Mouse (Mus musculus) G1E (cell line): ENCODE results near the gene B230217C12Rik. TPM values are rescaled to one million over a fixed set of nuclear protein-coding genes. Genes with fewer than 3 reads are reported as not detected.

Source experiments
- ATAC-seq: 2 replicates; pipeline ENCODE4 v1.8.0; 2016; ENCODE audit warnings: mild to moderate bottlenecking; ENCODE audit not compliant: insufficient number of reproducible peaks, poor library complexity, low FRiP score, severe bottlenecking; ENCODE audit errors: extremely low read depth
- DNase-seq: peaks from one replicate; pipeline ENCODE4 v3.0.0; 2012; ENCODE audit warnings: low spot score
- H3K27me3 ChIP-seq: 2 replicates; pipeline ENCODE4 v1.6.1; 2012; ENCODE audit warnings: mild to moderate bottlenecking, low read length, inconsistent platforms; ENCODE audit not compliant: insufficient read depth
- H3K36me3 ChIP-seq: replicated peaks from 2 replicates; pipeline ENCODE3; 2012; ENCODE audit warnings: mild to moderate bottlenecking, inconsistent platforms
- H3K4me1 ChIP-seq: 2 replicates; pipeline ENCODE4 v1.6.1; 2012; ENCODE audit warnings: low read depth, low read length, inconsistent platforms, mixed read lengths; ENCODE audit not compliant: insufficient read depth
- H3K4me3 ChIP-seq: 2 replicates; pipeline ENCODE4 v1.5.1; 2012; ENCODE audit warnings: low read depth, mild to moderate bottlenecking, inconsistent platforms, low read length, moderate library complexity, mixed read lengths
- H3K9me3 ChIP-seq: replicated peaks from 2 replicates; pipeline ENCODE4 v1.6.1; 2012; ENCODE audit warnings: inconsistent platforms
- CTCF ChIP-seq: IDR thresholded peaks from 2 replicates; pipeline ENCODE4 v1.5.1; 2012; ENCODE audit warnings: low read depth, low read length, inconsistent platforms, mixed read lengths
- GATA1 ChIP-seq: IDR thresholded peaks from 2 replicates; pipeline ENCODE4 v1.6.1; 2012; ENCODE audit warnings: borderline replicate concordance, low read length, inconsistent platforms, mixed read lengths
- GATA2 ChIP-seq: IDR thresholded peaks from 2 replicates; pipeline ENCODE4 v1.6.1; 2012; ENCODE audit warnings: low read depth, low read length, inconsistent platforms, borderline replicate concordance
- POLR2AphosphoS5 ChIP-seq: IDR thresholded peaks from 2 replicates; pipeline ENCODE4 v1.6.1; 2012; ENCODE audit warnings: low read depth, low read length, inconsistent platforms; ENCODE audit not compliant: insufficient replicate concordance
- TAL1 ChIP-seq: conservative IDR thresholded peaks from 2 replicates; pipeline ENCODE4 v1.6.1; 2012; ENCODE audit warnings: low read depth, low read length, inconsistent platforms, mixed read lengths
- polyA plus RNA-seq: library from polyadenylated mRNA; stranded (reverse); fragments of >175 nt; gene quantifications from 2 replicates; pipeline ENCODE4 v1.2.3, GENCODE M21; 2012
- total RNA-seq, 2 experiments: library from RNA; stranded (forward) in 1 of 2; stranded (reverse) in 1 of 2; fragments of 200-1000 nt in 1 of 2; fragments of >200 nt in 1 of 2; fragmentation: Nextera tagmentation in 1 of 2; gene quantifications; 2 replicates each; pipeline ENCODE4 v1.2.3; 2014 to 2017

The B230217C12Rik gene
- total and polyA plus RNA-seq, 3 experiments, result 0.16 TPM; not detected in 2

DNA sequence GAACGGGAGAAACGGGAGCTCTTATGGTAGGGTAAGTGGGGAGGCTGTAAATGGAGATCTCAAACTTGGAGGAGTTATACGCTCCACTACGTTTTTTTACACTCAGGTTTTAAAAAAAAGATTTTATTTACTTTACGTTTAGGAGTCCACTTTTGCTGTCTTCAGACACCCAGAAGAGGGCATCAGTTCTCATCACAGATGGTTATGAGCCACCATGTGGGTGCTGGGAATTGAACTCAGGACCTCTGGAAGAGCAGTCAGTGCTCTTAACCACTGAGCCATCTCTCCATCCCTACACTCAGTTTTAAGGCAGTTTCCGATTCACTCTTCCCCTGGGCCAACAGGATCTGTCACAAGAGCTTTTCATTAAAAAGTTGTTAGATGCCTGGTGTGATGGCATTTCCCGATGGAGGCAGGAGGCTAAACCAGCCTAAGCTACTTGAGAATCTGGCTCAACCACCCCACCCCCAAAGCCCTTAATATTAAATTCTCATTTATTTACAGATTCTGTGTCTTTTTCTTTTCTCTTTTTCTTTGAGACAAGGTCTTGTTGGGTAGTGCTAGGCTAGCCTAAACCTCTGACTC is 44.1 kb downstream of the B230217C12Rik start:
- H3K27me3 ChIP-seq, result no peaks in the 10 kb centered on the region
- TF ChIP-seq POLR2AphosphoS5, result no peak
- TF ChIP-seq GATA1, result no peak
- TF ChIP-seq GATA2, result no peak
- TF ChIP-seq TAL1, result no peak
- no peak for TF ChIP-seq CTCF
- DNase-seq (no peak), ATAC-seq (no peak)
- H3K4me3 ChIP-seq, result peak overlapping the region; percentile 72
- H3K9me3 ChIP-seq, result peaks cover 4% of the 10 kb centered on the region
- peaks cover 3% of the 10 kb centered on the region for H3K36me3 ChIP-seq
- peaks cover 19% of the 10 kb centered on the region for H3K4me1 ChIP-seq

DNA sequence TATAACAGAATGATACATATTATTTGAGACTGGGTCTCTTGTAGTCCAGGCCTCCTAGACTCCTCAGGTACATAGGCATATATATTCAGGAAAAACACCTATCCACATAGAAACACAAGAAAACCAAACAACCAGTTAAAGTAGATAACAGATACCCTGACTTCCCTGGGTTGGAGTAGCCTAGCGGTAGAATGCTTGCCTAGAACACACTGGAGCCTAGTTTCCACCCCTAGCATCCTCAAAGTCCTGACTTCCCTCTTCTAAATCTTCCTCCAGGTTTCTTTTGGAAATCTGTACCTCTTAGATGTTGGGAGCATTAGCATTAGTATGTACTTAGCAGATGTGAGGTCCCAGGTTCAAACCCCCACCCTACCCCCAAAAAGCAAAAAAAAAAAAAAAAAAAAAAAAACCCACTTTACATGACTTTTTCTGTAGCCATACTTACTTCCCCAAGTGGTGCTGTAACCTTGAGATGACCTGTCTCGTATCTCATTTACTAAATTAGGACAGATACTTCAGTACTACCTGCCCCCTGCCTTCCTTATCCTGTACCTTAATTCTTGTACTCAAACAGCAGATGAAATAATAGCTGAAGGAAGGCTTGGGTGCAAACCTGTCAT is 44.8 kb downstream of the B230217C12Rik start:
- Histone ChIP-seq H3K36me3 (peaks cover 3% of the 10 kb centered on the region), H3K4me1 (peaks cover 20% of the 10 kb centered on the region), H3K9me3 (peaks cover 4% of the 10 kb centered on the region), H3K27me3 (0 out of 2 replicates have a peak, but pooled peaks cover under 1% of the 10 kb centered on the region), H3K4me3 (no peak overlapping the region; the same call in 1 of the 2 replicates)
- TF ChIP-seq TAL1, result no peak
- TF ChIP-seq GATA1, result no peak
- TF ChIP-seq POLR2AphosphoS5, result no peak
- no peak for TF ChIP-seq GATA2
- no peak for TF ChIP-seq CTCF
- DNase-seq, result no peak
- no peak for ATAC-seq

DNA sequence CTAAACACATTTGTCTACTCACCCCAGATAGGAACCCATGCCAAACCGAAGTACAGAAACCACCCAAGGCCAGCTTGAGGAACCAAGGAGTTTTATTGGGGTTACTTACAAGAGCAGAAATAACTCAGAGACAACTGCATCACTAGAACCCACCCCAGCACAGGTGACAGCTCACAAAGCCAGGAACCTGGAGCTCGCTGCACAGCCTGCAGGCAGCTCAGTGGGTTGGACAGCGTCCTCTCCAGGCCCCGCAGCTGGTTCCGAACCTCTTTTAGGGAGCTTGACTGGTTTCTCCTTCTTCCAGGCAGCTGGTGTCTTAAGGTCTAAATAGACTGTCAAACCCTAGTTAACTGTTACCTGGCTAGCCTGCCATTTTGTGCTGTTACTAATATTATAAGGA is 51.2 kb downstream of the B230217C12Rik start:
- Histone ChIP-seq H3K4me3 (no peak overlapping the region), H3K36me3 (peaks cover 3% of the 10 kb centered on the region), H3K9me3 (peaks cover 4% of the 10 kb centered on the region), H3K27me3 (peaks cover 14% of the 10 kb centered on the region), H3K4me1 (peaks cover 2% of the 10 kb centered on the region; the same call in 1 of the 2 replicates)
- ATAC-seq (no peak), DNase-seq (no peak)
- no peak for TF ChIP-seq GATA1
- TF ChIP-seq GATA2, result no peak
- TF ChIP-seq POLR2AphosphoS5, result no peak
- TF ChIP-seq TAL1, result no peak
- no peak for TF ChIP-seq CTCF

Other genes with a start within 250 kb of the B230217C12Rik start
- 2.6 and 4.5 TPM in 2 replicates for gene Epop, start 211.1 kb upstream of the B230217C12Rik start, total RNA-seq (2014; fragmentation: Nextera tagmentation)
- gene Epop, start 211.1 kb upstream of the B230217C12Rik start, total RNA-seq (2017), result 2.7 and 3.9 TPM in 2 replicates
- gene Epop, start 211.1 kb upstream of the B230217C12Rik start, polyA plus RNA-seq, result 60.9 and 77.7 TPM in 2 replicates
- 16.5 and 18.7 TPM in 2 replicates for gene Mllt6, start 177.4 kb upstream of the B230217C12Rik start, total RNA-seq (2014; fragmentation: Nextera tagmentation)
- 10.9 and 11.2 TPM in 2 replicates for gene Mllt6, start 177.4 kb upstream of the B230217C12Rik start, total RNA-seq (2017)
- gene Mllt6, start 177.4 kb upstream of the B230217C12Rik start, polyA plus RNA-seq, result 38.3 and 42.6 TPM in 2 replicates
- gene Cisd3, start 155.0 kb upstream of the B230217C12Rik start, total RNA-seq (2014; fragmentation: Nextera tagmentation), result 14.7 and 19.1 TPM in 2 replicates
- gene Cisd3, start 155.0 kb upstream of the B230217C12Rik start, total RNA-seq (2017), result 8.8 and 14.9 TPM in 2 replicates
- 0.69 and 2.6 TPM in 2 replicates for gene Cisd3, start 155.0 kb upstream of the B230217C12Rik start, polyA plus RNA-seq
- gene Pcgf2, start 140.3 kb upstream of the B230217C12Rik start, total RNA-seq (2014; fragmentation: Nextera tagmentation), result 5.4 and 7.2 TPM in 2 replicates
- gene Pcgf2, start 140.3 kb upstream of the B230217C12Rik start, total RNA-seq (2017), result 0.41 TPM in 1 of 2 replicates, not detected in the other
- 18.5 and 21.1 TPM in 2 replicates for gene Pcgf2, start 140.3 kb upstream of the B230217C12Rik start, polyA plus RNA-seq
- gene Psmb3, start 137.4 kb upstream of the B230217C12Rik start, total RNA-seq (2014; fragmentation: Nextera tagmentation), result 49.9 and 78.3 TPM in 2 replicates
- gene Psmb3, start 137.4 kb upstream of the B230217C12Rik start, total RNA-seq (2017), result 191 and 258 TPM in 2 replicates
- 23.7 and 93.4 TPM in 2 replicates for gene Psmb3, start 137.4 kb upstream of the B230217C12Rik start, polyA plus RNA-seq
- gene Pip4k2b, start 96.1 kb upstream of the B230217C12Rik start, total RNA-seq (2014; fragmentation: Nextera tagmentation), result 19.6 and 23.2 TPM in 2 replicates
- 14.5 and 16.7 TPM in 2 replicates for gene Pip4k2b, start 96.1 kb upstream of the B230217C12Rik start, total RNA-seq (2017)
- gene Pip4k2b, start 96.1 kb upstream of the B230217C12Rik start, polyA plus RNA-seq, result 22.0 and 25.6 TPM in 2 replicates
- gene Cwc25, start 74.2 kb upstream of the B230217C12Rik start, total RNA-seq (2014; fragmentation: Nextera tagmentation), result 13.5 and 20.8 TPM in 2 replicates
- gene Cwc25, start 74.2 kb upstream of the B230217C12Rik start, total RNA-seq (2017), result 25.5 and 27.4 TPM in 2 replicates
- 22.5 and 23.2 TPM in 2 replicates for gene Cwc25, start 74.2 kb upstream of the B230217C12Rik start, polyA plus RNA-seq
- not detected in 2 replicates for gene 1700001P01Rik, start 64.9 kb upstream of the B230217C12Rik start, total RNA-seq (2014; fragmentation: Nextera tagmentation)
- gene 1700001P01Rik, start 64.9 kb upstream of the B230217C12Rik start, total RNA-seq (2017), result 0.23 and 0.33 TPM in 2 replicates
- 0.09 TPM in 1 of 2 replicates, not detected in the other for gene 1700001P01Rik, start 64.9 kb upstream of the B230217C12Rik start, polyA plus RNA-seq
- 580 and 589 TPM in 2 replicates for gene Rpl23, start 58.3 kb upstream of the B230217C12Rik start, total RNA-seq (2014; fragmentation: Nextera tagmentation)
- 1,583 and 1,694 TPM in 2 replicates for gene Rpl23, start 58.3 kb upstream of the B230217C12Rik start, total RNA-seq (2017)
- 255 and 258 TPM in 2 replicates for gene Rpl23, start 58.3 kb upstream of the B230217C12Rik start, polyA plus RNA-seq
- 31.0 and 37.1 TPM in 2 replicates for gene Lasp1, start 41.8 kb upstream of the B230217C12Rik start, total RNA-seq (2014; fragmentation: Nextera tagmentation)
- 53.4 and 122 TPM in 2 replicates for gene Lasp1, start 41.8 kb upstream of the B230217C12Rik start, total RNA-seq (2017)
- 49.6 and 71.7 TPM in 2 replicates for gene Lasp1, start 41.8 kb upstream of the B230217C12Rik start, polyA plus RNA-seq
- gene Fbxo47, start 43.4 kb downstream of the B230217C12Rik start, total RNA-seq (2014; fragmentation: Nextera tagmentation), result 0.58 and 1.9 TPM in 2 replicates
- 0.55 and 0.70 TPM in 2 replicates for gene Fbxo47, start 43.4 kb downstream of the B230217C12Rik start, total RNA-seq (2017)
- not detected in 2 replicates for gene Fbxo47, start 43.4 kb downstream of the B230217C12Rik start, polyA plus RNA-seq
- not detected in 2 replicates for gene Plxdc1, start 145.7 kb downstream of the B230217C12Rik start, total RNA-seq (2014; fragmentation: Nextera tagmentation)
- 0.06 and 0.11 TPM in 2 replicates for gene Plxdc1, start 145.7 kb downstream of the B230217C12Rik start, total RNA-seq (2017)
- gene Plxdc1, start 145.7 kb downstream of the B230217C12Rik start, polyA plus RNA-seq, result 0.03 TPM in 2 replicates
- not detected in 2 replicates for gene Arl5c, start 155.4 kb downstream of the B230217C12Rik start, total RNA-seq (2014; fragmentation: Nextera tagmentation)
- gene Arl5c, start 155.4 kb downstream of the B230217C12Rik start, total RNA-seq (2017), result 0.44 TPM in 1 of 2 replicates, not detected in the other
- gene Arl5c, start 155.4 kb downstream of the B230217C12Rik start, polyA plus RNA-seq, result not detected in 2 replicates
- gene Cacnb1, start 182.3 kb downstream of the B230217C12Rik start, total RNA-seq (2014; fragmentation: Nextera tagmentation), result 1.4 TPM in 1 of 2 replicates, not detected in the other
- 0.05 and 0.41 TPM in 2 replicates for gene Cacnb1, start 182.3 kb downstream of the B230217C12Rik start, total RNA-seq (2017)
- 0.61 and 0.63 TPM in 2 replicates for gene Cacnb1, start 182.3 kb downstream of the B230217C12Rik start, polyA plus RNA-seq
- gene Rpl19, start 185.9 kb downstream of the B230217C12Rik start, total RNA-seq (2014; fragmentation: Nextera tagmentation), result 3,100 and 3,267 TPM in 2 replicates
- gene Rpl19, start 185.9 kb downstream of the B230217C12Rik start, total RNA-seq (2017), result 2,161 and 2,395 TPM in 2 replicates
- gene Rpl19, start 185.9 kb downstream of the B230217C12Rik start, polyA plus RNA-seq, result 2,216 and 2,673 TPM in 2 replicates
- not detected in 2 replicates for gene Stac2, start 212.7 kb downstream of the B230217C12Rik start, total RNA-seq (2014; fragmentation: Nextera tagmentation)
- gene Stac2, start 212.7 kb downstream of the B230217C12Rik start, total RNA-seq (2017), result 0.05 TPM in 1 of 2 replicates, not detected in the other
- not detected in 2 replicates for gene Stac2, start 212.7 kb downstream of the B230217C12Rik start, polyA plus RNA-seq